Mouse (Mus musculus) thymus, postnatal 0 days (tissue): ENCODE results near the gene Tacc2. TPM values are rescaled to one million over a fixed set of nuclear protein-coding genes. Genes with fewer than 3 reads are reported as not detected.

Source experiments
- DNase-seq: peaks from one replicate; pipeline ENCODE4 v3.0.0-alpha.2; 2015; ENCODE audit warnings: low spot score
- polyA plus RNA-seq: library from polyadenylated mRNA; unstranded; fragments of >200 nt; fragmentation: Nextera tagmentation; extraction: Ambion mirVana; gene quantifications from 2 replicates; pipeline ENCODE4 v1.2.1, GENCODE M21; 2015

Gene Tacc2
- polyA plus RNA-seq, 1 experiment from 2014 or later, result 17.3 TPM

DNA sequence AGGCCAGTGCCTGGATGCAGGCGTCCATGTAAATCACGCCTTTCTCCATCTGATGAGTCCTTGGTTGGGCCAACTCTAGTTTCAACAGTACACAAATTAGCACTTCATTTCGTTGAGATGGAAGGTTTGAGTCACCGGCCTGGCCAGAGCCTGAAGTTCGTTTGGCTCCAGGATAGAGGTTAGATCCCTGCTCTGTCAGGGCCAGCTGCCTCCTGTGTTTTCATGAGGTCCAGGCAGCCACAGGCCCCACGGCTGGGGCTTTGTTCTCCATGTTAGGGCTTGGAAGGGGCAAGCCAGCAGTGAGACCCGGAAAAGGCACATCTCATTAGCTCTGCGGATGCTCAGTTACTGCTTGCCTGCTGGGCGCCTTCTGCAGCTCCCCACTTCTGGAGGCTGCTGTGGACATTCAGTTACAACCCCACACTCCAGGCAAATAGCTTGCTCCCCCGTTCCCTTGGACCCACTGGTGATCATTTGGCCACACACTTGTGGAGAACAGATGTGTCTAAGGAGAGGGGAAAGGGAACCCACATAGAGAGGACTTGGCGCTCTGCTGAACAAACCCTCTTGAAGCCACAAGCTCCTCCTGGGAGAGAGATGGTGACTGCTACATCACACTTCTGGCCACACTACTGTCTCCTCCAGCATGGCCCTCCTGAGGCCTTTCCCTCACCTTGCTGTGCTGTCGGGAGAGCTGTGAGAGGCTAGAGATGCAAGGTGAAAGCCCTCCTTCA lies 100.5 kb downstream of the Tacc2 start:
- DNase-seq, result no peak

DNA sequence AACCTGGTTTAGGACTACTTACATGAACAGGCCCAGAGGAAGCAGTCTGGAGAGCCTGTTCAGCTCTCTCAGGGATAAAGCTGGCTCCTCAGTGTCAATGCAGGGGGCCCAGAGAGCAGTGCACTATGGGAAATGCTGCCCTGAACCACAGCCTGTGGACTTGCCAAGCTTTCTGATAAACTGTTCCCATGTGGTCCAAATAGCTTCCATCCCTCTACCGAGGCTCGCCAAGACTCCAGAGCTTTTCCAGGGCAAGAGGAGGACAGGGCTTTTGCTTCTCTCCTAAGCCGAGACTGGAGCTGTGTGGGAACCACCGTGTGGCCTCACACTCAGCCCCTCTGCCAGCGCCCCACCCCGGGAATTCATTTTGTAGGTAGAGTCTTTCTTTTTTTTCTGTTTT lies 101.2 kb downstream of the Tacc2 start:
- no peak for DNase-seq

DNA sequence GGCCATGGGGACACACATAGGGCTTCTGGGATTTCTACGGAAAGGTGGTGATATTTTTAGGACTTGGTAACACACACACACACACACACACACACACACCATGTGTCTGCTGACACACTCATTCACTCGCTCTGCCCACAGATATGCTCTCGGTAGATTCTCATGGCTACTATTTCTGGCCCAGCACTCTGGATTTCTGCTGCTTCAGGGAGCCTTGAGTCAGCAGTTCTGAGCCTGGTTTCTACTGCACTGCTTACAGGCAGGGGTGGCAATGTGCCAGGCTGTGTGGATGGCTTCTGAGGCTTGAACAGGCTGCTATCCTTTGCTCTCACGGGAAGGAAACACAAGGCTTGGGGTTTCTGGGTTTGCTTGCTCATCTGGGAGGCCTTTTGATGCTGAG lies 104.6 kb downstream of the Tacc2 start:
- DNase-seq, result no peak

DNA sequence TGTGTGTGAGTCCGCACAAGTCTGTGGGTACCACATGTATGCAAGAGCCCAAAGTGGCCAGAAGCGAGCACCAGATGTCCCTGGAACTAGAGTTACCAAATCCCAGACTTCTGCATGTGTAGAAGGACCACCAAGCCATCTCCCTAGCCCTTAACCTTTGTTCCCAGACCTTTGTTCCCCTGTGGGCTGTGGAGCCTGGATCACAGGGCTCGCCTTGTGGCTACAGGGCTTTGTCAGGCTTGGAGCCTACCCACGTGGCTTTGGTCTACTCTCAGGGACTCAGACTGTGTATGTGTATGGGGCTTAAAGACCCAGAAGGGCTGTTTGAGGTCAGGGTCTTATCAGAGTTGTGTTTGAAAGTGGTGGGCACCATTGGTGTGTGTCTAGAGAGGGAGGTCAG lies 111.4 kb downstream of the Tacc2 start:
- DNase-seq, result no peak

DNA sequence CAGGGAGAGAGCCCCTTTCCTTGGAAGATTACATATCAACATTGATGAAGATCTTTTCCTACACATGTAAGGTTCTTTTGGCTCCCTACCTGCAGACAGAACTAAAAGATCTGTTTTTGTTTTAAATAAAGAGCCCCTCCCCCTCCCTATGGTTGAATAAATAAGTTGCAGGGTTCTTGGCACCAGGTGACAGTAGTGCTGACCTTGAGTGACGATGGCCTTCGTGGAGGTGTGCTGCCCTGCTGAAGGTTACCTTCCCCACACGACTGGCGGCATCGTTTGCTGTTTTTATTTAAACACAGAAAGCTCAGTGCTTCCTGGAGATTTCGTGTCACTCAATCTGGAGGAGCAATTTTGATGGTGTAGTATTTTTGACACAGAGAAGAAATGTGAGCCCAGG lies 113.6 kb downstream of the Tacc2 start:
- no peak for DNase-seq

DNA sequence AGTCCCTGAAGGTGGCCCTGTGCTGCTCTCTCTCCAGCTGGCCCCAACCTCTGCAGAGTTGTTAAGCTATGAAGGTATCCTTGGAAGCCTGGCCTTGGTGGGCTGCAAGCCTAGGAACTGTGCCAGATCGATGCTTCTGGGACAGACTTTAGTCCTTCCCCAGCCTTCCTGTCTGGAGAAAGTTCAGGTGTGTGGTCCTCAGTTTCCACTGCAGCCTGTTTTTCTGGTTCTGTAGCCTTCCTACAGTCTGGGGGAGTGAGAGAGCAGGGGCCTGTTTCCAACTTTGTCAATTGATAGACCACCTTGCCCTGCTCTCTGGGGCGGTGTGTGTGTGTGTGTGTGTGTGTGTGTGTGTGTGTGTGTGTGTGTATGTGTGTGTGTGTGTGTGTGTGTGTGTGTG lies 114.7 kb downstream of the Tacc2 start:
- no peak for DNase-seq

DNA sequence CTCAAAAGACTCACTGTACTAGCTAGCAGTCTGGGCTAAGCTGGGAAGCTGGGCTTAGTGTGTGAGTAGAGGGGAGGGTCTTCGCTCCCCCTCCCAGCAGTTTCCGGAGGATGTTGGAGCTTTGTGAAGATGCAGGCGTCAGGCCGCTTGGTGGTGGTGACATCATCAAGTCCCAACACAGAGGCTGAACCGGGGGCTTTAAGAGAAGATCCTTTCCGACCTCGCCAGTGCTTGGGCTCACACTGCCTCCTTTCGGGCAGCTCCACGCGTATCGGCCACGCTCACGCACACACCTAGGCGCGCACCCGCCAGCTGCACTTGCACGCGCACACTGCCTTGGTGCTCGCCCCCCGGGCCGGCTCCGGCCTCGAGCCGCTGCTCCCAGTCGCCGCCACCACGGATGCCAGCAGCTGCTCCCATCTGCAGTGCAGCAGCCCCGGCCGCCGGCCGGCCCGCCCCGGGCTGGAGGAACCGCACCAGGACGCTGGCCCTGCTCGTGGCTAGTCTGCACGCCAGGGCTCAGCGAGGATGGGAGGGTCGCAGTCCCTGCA lies 115.2 kb downstream of the Tacc2 start:
- peak; percentile 87 for DNase-seq

DNA sequence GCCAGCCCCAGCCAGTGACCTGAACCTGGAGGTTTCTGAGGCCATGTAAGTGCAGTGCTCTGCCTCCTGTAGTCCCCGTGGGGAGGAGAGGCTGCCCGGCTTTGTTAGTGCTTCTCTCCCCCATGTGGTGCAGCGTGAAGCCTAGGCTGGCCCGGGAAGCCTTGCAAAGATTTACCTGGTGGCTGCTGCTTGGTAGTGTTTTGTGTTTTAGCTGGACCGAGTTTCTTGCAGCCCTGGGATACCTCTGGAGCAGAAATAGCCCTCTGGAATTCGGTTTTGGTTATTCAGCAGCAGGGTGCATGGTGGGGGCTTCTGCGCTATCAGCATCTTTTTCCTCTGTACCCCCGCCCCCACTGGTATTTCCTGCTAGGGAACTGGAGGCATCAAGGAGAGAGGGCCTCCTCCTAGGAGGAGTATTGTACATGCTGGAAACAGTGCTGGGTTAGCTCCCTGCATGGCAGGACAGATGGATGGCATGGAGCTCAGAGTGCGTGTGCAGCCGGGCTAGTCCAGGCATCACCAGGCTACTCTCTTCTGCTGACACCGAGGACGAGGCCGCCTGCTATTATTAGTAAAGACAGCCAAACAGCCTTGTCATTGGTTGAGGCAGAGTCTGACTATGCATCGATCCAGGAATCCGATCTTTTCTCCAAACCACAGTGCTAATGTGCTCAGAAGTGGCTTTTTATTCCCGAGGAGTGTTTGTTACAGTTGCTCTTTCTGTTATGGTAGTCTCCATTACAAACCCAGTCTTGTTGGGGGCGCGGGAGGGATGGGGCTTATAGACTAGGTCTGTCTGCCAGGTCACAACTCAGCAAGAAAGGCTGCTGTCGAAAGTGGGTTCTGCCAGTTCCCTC lies 115.9 kb downstream of the Tacc2 start:
- peak; percentile 52 for DNase-seq

DNA sequence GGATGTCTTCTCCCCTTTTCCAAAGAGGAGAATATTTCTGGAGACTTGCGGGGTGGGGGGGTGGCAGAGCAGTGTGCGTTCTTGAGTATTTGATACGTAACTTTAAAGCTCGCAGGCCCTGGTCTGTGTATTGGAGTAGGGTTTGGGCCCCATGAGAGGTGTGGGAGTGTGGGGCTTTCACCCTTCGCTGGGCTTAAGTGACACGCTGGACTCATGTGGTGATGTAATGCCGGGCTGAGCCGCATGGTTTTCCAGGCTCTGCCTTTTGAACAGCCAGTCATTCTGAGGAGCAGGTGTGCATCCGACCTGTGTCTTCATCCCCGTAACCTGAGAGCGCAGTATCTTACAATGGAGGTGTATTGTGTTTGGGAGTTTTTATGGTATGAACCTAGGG lies 116.6 kb downstream of the Tacc2 start:
- DNase-seq, result no peak

DNA sequence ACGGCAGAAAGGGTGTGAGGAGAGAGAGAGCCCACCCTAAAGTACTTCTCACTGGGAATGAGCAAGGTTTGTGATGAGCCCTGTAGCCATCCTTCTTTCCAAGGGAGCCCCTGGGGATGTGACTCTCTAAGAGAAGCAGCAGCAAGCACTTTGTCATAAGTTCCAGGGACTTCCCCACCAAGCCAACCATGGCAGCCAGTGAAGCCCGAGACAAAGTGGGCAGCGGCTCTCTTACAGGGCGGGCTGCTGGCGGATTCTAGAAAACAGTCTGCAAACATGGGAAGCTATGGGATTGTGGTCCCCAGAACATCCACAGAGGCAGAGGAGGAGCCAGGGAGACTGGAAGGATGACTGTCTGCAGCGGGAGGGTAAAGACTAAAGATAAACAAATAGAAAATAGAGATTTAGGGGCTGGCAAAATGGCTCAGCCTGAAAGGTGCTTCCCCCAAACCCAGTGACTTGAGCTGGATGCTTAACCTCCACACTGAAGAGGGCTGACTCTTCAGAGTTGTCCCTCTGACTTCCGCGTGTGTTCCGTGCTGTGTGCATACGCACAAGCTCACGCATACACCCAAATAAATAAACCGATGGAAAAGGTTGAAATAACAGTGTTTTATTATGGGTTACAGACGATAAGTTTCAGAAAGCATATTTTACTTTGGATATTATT lies 118.6 kb downstream of the Tacc2 start:
- no peak for DNase-seq

DNA sequence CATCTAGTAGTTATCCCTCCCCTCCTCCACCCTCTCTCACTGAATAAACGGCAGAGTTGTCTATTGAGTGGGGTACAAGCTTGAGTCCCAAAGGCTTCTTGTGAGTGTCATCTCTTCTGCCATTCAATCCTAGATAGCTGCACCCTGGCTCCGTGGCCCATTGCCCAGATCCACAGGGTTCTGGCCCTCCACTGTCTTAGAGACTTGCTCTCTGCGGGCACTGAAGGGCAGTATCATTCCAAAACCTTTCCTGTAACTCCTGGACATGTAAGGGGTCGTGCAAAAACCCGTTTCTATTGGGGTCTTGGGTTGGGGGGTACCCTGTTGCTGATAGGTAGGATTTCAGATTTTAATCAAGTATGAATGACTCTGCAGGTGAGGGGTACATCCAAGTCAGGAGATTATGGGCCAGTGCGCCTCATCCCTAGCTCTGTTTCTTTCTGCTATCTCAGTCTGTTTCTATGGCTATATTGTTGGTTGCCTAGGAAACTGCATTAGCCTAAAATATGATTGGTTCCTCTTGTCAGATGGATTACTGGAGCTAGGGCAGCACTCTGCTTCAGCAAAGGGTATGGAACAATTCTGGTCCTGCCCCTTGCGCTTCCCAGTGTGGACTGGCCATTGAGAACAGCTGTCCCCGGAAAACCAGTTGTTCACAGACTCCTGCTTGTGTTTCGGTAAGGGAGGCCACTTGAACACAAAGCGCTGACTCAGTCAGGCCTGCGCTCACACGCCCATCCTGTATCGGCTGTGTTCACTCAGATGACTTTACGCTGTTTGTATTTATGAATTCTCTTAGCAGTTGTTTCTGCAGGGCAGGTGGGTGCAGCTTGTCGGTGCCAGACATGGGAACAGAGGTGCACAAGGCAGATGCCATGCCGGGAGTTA lies 119.4 kb downstream of the Tacc2 start:
- DNase-seq, result no peak

DNA sequence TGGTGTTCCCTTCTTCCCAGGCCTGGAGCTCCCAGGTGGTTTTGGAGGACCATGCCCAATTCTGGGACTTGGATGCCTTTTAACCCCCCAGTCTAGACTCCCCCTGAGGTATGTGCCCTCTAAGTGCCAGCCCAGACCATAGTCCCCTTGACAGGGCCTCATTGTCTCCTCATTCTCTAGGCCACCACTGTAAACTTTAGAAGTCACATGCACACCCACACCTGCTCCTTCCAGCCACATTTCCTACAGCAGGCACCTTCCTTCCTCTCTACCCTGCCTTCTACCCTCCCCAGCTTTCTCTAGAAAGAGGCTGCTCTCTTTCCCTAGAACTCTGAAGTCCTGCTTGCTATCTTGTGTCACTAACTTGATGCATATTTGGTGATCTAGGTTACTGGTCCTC lies 121.2 kb downstream of the Tacc2 start:
- DNase-seq, result peak; percentile 61

DNA sequence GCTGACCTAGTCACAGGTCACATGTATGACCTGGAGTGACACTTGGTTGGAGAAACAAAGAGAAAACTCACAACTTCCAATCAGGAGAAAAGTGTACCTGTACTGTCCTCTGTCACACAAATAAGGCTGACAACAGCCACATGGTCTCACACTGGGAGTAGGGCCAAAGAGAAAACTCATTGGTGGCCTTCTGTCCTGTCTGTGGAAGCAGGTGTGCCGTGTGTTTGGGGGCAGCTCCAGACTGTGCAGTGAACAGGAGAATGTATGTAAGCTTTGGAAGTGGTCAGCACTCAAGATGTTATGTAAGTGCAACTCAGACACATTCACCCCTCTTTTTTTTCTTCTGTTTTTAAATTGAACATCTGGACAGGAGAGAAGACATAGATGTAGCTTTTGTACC lies 124.1 kb downstream of the Tacc2 start:
- no peak for DNase-seq

DNA sequence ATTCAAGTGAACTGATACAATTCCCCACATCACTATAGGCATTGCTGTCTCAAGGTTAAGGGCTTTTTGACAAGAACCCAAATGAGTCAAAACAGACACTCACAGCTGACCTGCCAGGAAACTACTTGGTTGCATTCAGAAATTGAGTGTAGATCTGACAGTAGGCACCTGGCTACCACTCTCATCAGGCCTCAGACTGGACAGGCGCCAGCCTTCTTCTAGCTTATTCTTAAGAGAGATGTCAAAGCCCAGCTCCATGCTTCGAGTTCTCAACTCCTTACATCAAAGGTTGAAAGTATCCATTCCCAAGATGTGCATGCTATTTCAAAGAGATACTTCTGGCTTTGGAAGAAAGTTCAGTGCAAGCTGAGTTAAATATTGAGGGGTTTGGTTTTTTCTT lies 128.0 kb downstream of the Tacc2 start:
- no peak for DNase-seq

DNA sequence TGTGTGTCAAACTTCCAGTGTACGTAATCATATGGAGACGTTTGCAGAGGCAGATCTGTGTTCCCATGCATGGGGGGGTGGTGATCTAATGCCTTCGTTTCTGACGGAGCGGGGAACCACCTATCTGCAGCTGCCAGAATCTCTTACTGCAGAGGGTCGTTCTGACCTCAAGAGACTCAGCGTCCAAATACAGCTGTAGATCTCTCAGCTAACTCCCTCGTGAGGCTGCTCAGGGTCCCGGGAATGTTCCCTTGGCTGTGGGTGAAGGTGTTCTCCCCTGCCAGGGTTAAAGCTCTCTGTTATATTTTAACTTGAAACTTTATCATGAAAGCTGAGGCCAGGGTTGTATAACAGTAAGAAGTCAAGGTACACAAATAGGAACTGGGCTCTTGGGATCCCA lies 131.7 kb downstream of the Tacc2 start:
- no peak for DNase-seq

DNA sequence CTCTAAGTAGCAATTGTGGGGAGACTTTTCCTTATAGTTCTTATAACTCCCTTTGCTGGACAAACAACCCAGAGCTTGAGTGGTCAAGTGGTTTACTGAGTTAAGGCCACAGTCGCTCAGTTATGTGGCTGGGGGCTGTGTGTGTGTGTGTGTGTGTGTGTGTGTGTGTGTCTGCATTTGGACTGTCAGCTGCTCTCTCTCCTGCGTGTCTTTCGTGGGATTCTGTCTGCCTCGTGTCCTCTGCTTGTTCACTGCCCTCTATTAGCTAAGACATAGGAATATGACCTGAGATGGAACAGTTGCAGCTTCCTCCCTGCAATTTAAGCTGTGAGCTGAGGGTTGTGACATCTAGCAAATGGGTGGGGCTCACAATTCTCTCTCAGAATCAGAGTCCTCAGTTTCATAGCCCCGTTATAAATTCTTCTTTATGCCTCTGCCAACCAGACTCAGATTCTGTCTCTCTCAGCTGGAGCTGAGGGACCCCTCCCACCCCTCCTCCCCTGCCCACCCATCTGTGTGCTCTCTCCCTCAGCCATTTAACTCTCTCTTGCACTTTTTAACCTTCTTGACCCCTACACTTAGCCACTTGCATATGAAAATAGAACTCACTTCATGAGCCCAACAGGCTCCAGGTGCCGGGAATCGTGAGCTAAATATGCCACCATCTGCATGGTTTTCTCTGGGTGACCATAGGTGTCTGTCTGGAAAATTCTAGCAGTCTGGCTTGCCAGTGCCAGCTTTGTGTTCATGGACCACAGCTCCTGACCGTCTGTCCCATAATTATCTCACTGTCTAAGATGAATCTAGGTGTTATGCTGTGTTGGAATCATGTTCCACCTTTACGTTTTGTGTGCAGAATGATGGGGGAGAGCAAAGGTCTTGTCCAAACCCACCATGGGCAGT lies 132.4 kb downstream of the Tacc2 start:
- DNase-seq, result no peak

DNA sequence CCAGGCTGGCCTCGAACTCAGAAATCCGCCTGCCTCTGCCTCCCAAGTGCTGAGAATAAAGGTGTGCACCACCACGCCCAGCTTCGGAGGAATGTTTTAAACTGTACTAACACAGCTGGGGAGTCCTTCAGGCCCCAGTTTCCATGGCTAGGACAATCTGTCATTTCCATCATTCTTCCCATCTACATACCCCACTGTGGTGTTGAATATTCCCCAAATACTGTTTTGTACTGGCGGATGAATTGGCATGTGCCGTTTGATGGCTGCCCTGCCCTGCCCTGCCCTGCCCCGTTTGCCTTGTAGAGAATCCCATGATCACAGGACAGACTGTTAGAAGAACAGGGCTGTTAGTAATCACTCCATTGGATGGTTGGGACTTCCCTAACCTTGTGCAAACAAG lies 134.6 kb downstream of the Tacc2 start:
- no peak for DNase-seq

DNA sequence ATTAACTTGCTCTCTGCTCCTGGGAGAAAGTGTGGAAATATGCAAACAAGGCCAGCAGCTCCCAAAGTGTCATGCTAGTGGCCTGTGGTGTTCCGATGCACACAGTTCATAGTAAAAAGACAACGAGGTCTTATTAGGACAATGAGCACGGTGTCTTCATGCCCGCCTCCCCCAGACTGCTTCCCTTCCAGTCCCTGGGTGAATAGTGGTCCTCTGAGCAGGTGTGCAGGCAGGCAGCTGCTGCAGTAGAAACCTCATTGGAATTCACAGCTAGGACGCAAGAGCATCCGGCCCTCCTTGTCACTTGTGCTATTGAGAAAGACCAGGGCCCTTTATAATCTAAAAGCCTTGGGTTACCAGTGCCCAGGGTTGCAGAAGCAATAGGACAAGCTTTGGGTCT lies 136.1 kb downstream of the Tacc2 start:
- DNase-seq, result no peak

DNA sequence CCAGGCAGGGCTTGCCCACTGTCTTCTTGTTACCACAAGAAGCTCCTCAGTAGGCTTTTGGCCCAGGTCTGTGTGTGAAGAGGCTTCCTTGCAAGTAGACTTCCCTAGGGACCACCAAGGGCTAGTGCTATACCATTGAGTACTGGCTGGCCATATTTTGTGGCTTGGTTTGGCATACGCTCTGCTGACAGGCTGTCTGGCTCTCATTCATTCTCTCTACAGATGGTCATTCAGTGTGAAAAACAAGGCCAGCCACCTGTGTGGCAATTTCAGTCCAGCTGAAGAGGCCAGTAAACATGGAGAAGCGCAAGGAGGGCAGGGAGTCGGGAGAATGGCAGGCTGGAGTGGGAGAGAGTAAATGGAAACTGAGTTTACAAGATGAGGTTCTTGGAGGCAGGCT lies 138.2 kb downstream of the Tacc2 start:
- no peak for DNase-seq

DNA sequence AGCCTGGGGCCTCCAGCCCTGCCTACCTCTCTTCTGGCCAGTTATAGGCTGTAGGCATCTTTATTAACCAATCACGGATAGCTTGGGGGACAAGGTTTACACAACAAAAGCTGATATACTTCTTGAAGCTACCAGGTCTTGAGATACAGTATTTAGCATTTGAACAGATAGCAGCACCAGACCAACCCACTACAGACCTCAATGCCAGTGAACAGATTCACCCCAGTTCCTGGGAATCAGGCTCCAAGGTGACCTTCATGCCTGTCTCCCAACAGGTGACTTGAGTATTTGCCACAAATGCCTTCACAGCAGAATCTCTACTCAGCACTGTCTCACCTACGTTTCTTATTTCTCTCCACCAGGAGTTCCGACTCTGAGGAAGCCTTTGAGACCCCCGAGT lies 139.1 kb downstream of the Tacc2 start:
- DNase-seq, result no peak
